Mouse (Mus musculus) ovary, postnatal 10 days (tissue): ENCODE data around the gene Ckap2l.

Experiments
- DNase-seq: peaks from one replicate; pipeline ENCODE4 v3.0.0; 2022; ENCODE audit warnings: low spot score

The Ckap2l gene

DNA sequence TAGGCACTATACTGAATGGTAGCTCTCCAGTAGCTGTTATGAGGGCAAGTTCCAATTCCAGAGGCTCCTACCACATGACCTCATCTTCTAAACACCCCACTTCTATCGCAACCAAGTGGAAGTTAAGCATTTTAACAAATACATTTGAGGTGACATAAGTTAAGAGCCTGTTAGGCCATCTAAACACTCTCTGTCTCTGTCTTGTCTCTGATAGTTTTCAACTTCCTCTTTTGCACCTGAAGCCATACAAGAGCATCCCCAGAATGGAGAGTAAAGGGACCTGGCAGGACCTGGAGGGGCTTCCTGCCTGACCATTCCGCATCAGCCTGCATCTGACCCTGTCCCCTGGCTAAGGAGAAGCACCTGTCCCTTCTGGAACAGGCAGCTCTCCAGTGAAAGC lies 62.3 kb downstream of the Ckap2l start:
- DNase-seq = no peak

DNA sequence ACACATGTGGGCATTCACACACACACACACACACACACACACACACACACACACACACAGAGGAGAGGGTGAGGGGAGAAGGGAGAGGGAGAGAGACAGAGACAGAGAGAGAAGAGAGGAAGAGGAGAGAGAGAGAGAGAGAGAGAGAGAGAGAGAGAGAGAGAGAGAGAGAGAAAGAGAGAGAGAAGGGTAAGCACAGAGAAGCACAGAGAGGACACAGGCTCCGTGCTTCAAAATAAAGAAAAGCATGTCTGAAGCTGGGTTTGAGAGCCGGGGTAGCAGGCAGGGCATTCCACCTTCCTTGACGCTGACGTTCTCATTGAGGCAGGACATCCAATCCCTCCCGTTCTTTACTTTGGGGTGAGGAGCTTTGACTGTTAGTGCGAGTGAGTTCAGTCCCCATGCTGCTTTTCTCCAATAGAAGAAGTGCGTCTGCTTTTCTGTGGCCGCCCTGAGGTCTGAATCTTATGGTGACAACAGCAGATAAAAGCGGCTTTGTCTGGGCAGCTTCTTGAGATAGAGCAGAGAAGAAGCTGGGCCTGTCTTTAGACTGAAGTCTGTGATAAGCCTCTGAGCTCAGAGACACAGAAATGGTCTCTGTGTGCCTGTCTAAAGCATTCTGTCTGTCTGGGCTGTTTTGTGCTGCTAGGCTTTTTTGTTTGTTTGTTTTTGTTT lies 63.1 kb downstream of the Ckap2l start:
- DNase-seq = no peak

DNA sequence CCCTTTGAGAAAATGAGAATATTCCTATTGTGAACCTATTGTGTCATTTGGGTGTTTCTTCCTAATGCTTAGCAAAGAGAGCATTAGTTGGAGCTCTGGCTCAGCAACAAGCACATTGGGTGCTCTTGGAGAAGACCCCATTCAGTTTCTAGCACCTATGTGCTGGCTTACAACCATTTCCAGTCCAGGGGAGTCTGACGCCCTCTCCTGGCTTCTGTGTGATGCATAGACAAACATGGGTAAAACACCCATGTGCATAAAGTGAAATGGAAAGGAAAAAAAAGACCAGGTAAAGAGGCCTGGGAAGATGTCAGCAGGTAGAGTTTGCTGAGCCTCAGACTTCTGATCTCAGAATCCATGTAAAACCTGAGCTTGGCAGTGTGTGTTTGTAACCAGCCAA lies 63.8 kb downstream of the Ckap2l start:
- DNase-seq = no peak

DNA sequence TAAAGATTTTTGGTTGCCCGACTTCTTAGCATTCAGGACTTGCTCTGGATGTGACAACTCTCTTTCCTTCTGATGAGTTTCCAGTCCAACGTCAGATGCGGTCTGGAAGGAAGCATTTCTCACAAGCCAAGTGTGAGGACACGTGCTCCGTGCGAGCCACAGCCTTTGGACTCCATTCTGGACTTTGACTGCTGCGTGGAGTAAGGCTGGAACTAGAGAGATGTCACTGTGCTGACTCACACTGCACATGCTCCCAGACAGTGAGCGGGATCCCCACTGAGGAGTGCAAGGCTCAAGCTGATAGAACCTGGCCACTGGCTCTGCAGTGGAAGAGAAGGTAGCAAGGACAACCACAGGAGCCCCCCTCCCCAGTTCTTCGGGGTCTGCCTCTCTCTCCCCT lies 64.5 kb downstream of the Ckap2l start:
- DNase-seq = no peak

DNA sequence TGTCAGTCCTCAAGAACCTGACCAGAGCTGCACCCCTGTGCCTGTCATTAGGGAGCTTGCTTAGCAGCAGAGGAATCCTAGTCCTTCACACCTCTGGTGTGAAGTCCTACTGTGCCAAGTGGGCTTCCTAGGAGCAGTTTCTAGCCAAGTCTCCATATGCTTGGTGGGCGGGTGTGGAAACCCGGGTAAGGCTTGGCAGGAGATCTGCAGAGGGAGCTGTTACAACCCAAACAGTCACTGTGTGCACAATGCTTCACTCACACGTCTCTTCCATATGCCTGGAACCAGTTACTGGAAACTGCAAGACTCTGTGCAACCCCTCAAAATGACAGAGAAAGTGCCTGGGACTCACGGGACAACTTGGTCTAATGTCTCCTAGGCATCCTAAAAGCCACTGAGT lies 65.0 kb downstream of the Ckap2l start:
- no peak for DNase-seq

DNA sequence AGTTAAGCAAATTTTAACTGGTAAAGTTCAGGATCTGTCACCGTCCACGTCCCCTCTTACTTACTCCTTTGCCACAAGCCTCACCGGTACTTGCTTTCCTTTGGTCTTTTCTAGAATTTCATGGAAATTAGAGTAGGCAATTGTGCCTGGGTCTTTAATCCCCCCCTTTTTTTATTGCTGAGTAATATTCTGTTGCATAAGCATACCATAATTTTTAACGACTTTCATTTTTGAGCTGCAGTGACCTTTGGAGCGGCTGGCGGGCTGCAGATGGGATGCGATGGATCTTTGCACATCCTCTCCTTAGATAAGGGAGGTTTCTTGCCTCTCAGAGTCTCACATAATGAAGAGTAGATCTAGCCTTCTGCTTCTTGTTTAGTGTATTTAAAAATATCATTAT lies 67.7 kb downstream of the Ckap2l start:
- no peak for DNase-seq

DNA sequence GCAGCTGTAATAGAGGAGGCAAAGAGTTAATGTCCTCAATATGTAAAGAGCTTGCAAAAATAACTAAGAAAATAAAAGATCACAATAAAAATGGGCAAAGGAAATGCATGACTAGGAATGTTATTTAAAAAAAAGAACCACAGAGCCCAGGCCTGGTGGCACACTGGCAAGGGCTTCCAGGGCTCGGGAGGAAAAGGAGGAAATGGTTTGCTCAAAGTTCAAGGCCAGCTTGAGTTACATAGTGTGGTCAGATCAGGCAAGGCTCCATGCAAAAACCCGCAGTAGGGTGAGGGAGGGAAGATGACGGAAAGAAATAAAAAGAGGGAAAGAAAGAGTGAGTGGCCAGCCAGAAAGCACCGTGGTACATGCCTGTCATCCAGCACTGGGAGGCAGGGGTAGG lies 68.4 kb downstream of the Ckap2l start:
- DNase-seq = no peak

DNA sequence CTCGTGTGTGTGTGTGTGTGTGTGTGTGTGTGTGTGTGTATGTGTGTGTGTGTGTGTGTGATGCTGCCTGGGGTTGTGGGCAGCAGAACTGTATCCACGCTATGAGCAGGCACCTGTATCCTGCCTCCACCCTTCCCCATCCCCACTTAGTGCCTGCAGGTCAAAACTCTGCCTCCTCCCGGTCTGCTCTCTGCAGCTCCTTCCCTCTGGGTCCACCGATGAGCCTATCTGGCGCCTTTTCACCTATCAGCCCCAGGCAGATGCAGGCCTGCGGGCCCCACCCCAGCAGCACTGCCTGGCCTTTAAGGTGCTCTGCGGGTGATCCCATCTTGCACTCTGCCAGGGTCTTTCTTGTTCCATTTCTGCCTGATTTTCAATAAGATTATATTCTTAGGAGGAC lies 69.3 kb downstream of the Ckap2l start:
- DNase-seq = no peak

DNA sequence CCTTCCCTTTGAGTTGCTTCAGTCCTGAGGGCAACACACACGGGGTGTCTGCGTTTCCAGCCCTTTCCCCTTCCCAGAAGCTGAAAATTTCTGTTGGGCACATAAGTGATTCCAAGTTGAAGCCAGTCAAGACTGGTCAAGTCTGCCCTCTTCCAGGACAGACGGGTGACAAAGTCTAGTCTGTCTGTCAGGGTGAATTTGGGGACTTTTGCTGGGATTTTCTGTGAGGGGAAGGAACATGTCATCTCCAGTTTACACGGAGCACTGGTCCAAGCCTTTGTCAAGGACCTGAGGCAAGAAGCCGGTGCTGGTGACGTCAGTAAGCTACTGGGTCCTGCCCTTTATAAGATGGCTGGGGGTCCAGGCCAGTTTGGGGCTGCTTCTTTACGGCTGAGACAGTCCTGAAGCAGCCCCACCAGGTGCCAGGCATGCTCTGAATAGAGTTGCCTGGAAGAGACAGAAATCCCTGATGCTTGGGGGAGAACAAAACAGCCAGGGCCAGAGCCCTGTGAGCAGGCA lies 69.9 kb downstream of the Ckap2l start:
- no peak for DNase-seq

DNA sequence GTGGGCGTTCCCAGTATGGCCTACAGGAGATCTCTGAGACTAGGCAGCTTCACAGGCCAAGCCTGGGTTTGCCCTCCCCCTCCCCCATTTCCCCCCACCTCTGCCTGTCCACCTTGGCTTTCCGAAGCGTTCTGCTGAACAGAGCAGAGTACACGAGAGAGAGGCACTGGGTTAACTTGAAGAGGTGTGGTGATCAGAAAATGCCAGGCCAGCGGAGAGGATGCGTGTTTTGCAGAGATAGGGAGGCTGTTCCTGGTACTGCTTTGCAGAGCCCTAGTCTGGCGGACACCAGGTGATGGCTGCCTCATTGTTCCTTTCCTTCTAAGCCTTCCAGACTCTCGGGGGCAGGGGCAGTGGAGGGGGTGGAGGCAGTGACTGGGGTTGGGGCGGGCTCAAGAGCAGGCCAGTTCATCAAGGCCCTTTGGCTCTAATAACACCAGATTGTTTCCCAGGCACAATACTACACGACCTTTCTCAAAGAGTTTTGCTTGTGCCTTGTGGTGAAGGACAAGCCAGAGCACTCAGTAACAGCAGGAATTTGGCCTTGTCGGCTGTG lies 70.6 kb downstream of the Ckap2l start:
- no peak for DNase-seq

DNA sequence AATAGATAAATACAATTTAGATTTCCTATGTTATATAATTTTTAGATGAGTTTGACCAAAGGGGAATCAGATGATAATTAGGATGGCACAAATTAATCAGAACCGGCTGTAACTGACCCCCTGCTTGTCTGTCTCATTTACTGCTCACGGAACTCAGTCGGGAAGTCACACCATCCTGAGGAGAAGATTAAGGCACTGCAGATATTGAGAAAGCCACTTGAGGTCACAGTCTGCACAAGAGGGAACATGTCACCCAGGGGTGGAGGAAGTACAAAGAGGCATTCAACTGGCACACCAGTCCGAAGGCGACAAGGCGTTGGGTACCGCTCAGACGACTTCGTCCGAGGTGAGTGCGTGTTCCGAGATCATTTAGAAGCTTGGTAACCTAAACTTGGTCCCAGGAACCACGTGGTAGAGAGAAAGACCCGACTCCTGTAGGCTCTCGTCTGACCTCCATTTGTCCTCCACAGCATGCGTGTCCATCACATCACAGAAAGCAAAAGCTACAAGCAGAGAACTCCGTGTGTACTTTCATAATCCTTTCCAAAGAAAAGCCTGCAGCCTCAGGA lies 71.7 kb downstream of the Ckap2l start:
- no peak for DNase-seq

DNA sequence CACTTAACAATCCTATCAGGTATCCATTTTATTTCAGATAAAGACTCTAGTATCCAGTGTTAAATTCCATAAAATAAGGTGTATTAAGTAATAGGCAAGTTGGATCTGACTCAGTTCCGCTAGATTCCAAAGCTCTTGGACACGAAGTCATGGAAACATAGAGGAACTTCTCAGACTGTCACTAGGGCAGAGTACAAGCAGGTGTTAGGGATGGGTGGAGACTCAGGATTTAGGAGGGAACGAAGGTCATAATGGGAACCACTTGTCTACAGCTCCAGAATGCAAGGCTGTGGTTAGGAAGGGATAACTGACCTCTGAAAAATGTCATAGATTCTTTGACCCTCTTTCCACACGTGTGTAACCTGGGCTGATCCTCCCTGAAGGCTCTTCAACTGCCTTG lies 72.8 kb downstream of the Ckap2l start:
- DNase-seq = no peak

DNA sequence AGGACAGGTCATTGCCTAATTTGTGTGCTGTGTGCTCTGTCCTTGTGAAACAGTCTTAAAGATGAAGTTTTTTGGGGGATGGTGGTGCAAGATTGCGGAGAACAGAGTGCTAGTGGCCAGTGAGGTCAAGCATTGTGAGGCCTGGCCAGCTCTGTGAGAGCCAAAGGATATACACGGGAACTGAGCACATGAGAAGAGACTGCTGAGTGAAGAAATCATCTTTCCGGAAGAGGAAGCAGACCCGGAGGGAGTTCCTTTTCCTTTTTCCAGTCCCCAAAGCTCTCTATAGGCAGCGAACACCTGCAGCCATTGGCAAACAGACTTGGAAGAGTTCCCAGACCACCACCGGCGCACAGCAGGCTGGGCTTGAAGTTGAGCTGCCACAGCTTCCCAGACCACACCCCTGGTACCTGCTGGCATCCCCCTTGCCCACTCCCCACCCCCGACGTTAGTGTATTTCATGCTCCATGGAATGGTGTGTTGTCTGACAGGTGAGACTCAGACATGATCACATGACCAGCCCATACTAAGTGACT lies 75.8 kb downstream of the Ckap2l start:
- no peak for DNase-seq

DNA sequence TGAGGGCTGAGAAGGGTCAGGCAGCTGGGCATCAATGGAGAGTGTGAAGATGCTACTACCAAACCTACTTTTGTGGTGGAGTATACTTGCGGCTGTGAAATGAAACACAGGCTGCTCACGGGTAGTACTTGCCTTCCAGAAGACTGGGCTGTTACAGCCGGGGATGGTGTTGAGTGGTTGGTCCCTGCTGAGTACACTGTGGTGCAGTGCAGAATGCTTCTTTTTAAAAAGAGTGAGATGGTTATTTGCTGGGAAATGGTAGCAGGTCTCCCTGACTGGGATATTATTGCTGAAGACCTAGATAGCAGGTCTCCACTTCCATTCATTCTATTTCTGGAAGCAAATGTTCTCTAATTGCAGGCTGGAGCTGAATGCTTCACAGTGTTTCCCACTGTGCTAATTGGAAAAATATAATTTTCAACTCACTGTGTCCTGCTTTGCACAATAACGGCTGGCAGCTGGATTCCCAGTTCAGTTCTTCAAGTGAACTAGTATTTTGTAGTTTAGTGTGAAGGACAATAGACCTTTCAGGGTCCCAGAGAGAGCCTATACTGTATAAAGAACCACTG lies 78.4 kb downstream of the Ckap2l start:
- DNase-seq = no peak
